Mouse (Mus musculus): ENCODE measurements around the gene Iqgap2. TPM values are rescaled to one million over a fixed set of nuclear protein-coding genes. Genes with fewer than 3 reads are reported as not detected.

Gene Iqgap2
- polyA plus RNA-seq, 1 experiment = 5.7 TPM

DNA sequence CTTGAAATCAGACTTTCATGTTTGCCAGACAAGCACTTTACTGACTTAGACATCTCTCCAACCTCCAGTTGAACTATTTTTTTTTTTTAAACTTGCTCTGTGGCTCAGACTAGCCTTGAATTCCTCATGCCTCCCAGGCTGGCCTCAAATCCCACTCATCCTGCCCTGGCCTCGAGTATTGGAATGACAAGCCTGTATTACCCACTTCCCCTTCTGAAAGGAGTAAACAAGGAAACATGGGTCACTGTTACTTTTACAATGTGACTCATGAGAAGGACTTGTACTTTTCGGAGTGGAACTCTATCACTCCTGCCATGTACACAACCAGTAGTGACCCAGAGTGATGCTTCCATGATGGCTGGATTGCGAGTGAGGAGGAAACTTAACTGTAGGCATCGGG, 3.6 kb downstream of the Iqgap2 start:
- DNase-seq (ENCODE audit: extremely low spot score in 1 of 2, low spot score in 1 of 2) = no peak

GRCm38 (mm10) chr13:95887375-95887774, 4.3 kb downstream of the Iqgap2 start:
- DNase-seq (ENCODE audit: extremely low spot score in 1 of 2, low spot score in 1 of 2) = no peak

DNA sequence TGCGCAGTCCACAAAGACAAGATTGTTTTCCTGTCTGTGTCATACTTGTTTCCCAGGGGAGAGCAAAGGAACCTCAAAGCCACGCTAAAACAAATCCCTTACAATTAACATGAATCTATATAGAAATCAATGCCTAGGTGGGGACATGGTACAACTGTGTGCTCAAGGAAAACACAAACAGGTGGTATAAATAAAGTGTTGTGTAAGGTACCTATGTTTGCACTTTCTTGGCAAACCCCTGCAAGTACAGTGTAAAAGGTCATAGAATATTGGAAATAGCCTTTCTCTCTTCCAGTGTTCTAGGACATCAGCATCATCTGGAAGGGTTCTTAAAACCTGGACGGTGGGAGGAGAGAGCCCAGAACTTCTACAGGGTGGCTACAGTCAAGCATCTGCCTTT, 7.3 kb downstream of the Iqgap2 start:
- no peak for DNase-seq (ENCODE audit: extremely low spot score in 1 of 2, low spot score in 1 of 2)

GRCm38 (mm10) chr13:95882001-95882400, 9.7 kb downstream of the Iqgap2 start:
- no peak for DNase-seq (ENCODE audit: extremely low spot score in 1 of 2, low spot score in 1 of 2)

GRCm38 (mm10) chr13:95881427-95881826, 10.3 kb downstream of the Iqgap2 start:
- DNase-seq (ENCODE audit: extremely low spot score in 1 of 2, low spot score in 1 of 2) = no peak

- no peak for DNase-seq (ENCODE audit: extremely low spot score in 1 of 2, low spot score in 1 of 2)
Measured at GRCm38 (mm10) chr13:95880633-95881032, 11.1 kb downstream of the Iqgap2 start.

- peak in 1 of 2 experiments; percentile 40 for DNase-seq (ENCODE audit: extremely low spot score in 1 of 2, low spot score in 1 of 2)
Measured at GRCm38 (mm10) chr13:95871993-95872392, 19.7 kb downstream of the Iqgap2 start.

DNA sequence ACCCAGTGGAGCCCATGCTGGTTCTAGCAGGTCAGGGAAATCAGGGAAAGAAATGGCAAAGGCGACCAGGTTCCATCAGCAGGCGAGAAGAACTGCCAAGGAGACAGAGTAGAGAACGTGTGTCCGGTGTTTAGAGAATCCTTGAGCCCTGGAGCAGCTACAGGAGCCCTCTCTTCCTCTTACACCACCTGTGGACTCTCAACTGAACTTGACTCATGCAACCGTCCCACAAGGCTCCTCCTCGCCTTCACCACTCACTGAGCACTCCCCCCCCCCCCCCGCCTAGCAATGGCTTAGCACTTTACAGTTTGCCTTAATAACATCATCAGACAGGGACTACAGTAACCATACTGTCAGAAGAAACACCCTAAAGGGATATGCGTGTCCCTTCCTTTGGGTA, 21.1 kb downstream of the Iqgap2 start:
- DNase-seq (ENCODE audit: extremely low spot score in 1 of 2, low spot score in 1 of 2) = no peak

- no peak for DNase-seq (ENCODE audit: extremely low spot score in 1 of 2, low spot score in 1 of 2)
Measured at GRCm38 (mm10) chr13:95868896-95869540, 22.7 kb downstream of the Iqgap2 start.

- no peak for DNase-seq (ENCODE audit: extremely low spot score in 1 of 2, low spot score in 1 of 2)
Measured at GRCm38 (mm10) chr13:95862201-95862600, 29.5 kb downstream of the Iqgap2 start.

DNA sequence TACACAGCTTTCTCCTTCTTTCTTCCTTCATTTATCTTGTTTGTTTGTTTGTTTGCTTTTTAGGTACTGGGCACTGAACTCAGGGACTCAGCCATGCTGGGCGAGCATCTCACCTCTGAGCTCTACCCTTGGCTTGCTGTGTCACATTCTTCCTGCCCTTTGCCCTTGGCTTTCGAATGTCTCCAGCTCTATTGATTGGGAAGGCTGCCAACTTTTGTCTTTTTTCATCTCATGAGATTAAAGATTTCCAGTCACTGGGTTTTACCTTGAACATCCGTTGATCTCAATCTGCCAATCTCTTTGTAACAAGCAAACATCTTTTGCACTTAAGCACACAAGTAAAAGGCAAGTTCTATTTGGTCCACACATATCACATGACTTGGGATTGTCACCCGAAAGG, 32.5 kb downstream of the Iqgap2 start:
- DNase-seq (ENCODE audit: extremely low spot score in 1 of 2, low spot score in 1 of 2) = no peak

DNA sequence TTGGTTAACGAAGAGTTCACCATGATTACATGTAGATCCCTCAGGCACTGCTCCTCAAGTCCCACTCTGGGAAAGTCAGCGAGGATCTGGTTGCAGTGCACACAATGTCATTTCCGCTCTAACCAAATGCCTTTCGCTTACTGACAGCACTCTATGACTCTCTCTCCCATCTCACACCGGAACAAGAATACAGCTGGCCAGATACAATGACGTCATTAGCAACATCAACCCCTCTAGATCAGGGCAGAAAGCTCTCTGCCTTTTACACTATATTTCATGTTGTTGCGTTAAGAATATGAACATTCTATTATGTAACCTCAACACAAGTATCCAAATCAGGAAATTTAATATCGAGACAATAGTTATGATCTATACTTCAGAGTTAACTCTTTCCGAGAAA, 32.9 kb downstream of the Iqgap2 start:
- no peak for DNase-seq (ENCODE audit: extremely low spot score in 1 of 2, low spot score in 1 of 2)

GRCm38 (mm10) chr13:95855537-95855936, 36.2 kb downstream of the Iqgap2 start:
- no peak for DNase-seq (ENCODE audit: extremely low spot score in 1 of 2, low spot score in 1 of 2)

DNA sequence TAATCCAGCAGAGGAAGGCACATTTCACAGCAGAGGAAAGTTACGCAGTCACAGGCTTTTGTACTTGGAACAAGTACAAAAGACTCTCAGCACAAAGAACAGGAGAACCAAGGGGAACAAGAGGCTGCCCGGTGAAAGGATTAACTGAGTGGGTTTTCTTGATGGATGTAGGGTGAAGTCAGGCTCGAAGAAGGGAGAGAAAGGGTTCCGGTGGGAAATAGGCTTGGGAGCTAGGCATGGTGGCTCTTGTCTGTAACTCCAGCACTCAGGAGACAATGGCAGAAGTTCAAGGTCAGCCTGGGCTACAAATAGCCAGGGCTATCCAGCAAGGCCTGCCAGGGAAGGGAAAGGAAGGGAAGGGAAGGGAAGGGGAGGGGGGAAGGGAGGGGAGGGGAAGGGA, 40.1 kb downstream of the Iqgap2 start:
- no peak for DNase-seq (ENCODE audit: extremely low spot score in 1 of 2, low spot score in 1 of 2)

- no peak for DNase-seq (ENCODE audit: extremely low spot score in 1 of 2, low spot score in 1 of 2)
Measured at GRCm38 (mm10) chr13:95850451-95850850, 41.3 kb downstream of the Iqgap2 start.

DNA sequence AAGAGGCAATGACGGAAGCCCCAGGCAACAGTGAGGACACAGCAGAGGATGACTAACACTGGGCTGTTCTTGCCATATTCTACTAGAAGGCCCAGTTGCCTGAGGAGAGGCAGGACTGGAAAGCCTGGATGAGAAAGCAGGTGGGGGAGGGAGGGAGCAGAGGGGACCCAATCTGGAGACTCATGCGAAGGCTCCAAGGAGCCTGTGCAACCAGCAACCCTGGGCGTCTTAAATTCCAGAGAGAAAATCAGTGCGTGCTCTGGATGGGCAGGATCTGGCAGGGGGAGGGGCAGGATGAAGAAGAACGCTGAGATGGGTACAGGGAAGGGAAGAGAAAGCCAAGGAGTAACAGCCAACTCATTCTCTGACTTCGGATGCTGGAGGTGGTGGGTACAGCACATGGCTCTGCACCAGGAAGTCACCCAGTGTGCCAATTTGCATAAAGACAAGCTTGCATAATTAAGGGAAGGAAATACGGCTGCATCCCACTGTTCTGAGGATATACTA, 42.2 kb downstream of the Iqgap2 start:
- DNase-seq (ENCODE audit: extremely low spot score in 1 of 2, low spot score in 1 of 2) = peak; percentile 29 to 74

DNA sequence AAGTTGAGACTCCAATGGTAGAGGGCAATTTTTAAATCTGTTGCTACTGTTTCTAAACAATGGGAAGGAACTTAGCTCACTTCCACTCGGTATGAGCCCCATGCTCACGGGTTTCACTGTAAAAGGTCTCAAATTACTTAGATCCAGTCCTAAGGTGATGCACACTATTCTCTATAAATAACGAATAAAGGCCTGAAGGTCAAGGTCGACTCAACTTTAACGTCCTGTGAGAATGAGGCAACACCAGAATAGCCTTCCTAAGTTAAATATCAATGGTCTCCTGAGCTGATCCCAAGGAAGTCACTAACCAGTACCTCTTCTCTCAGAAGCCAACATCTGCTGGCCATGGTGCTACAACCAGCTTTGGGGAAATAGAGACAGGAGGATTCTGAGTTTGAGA, 45.4 kb downstream of the Iqgap2 start:
- no peak for DNase-seq (ENCODE audit: extremely low spot score in 1 of 2, low spot score in 1 of 2)

GRCm38 (mm10) chr13:95844950-95845349, 46.8 kb downstream of the Iqgap2 start:
- no peak for DNase-seq (ENCODE audit: extremely low spot score in 1 of 2, low spot score in 1 of 2)

DNA sequence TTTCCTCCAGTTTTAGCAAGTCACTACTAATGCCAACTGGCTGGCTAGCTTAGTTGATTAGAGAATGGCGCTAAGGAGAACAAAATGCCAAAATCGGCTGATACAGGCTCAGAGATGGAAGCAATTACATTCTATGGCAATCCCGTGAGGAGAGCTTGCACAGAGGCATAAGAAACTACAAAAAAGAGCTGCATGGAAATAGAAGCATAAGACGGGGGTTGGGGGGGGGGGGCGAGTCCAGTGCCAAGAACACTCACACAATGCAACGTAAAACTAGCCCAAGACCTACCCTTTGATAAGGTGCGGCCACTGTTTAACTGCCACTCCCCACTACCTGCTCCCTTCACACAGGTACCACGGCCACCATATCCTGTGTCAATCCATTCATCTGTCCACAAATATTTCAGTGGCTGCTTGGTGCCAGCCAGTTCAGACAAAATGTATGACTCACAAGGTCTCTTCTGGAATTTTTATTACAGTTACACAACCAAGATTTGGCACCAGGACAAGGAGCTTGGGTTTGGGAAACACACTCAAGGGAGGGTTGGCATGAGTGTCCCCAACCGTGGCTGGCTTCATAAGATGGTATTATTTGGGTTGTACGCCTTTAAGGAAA, 48.2 kb downstream of the Iqgap2 start:
- DNase-seq (ENCODE audit: extremely low spot score in 1 of 2, low spot score in 1 of 2) = peak in 1 of 2 experiments; percentile 65

DNA sequence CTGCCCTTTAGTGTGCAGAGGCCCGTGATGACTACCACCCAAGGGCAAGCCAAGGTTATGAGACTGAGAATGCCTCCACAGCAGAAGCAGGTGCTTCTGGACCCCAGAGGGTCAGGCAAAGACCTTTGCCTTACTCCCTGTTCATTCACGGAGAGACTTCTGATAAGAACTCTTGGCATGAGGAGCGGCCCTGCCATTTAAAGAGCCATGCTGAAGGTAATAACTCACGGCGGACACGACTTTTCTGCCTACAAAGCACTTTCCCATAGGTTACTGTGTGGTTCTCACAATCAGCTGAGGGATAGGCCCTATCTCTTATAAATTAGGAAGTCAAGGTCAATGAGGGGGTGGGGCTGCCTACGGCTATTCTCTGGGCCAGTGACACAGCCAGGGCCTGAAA, 48.9 kb downstream of the Iqgap2 start:
- no peak for DNase-seq (ENCODE audit: extremely low spot score in 1 of 2, low spot score in 1 of 2)

GRCm38 (mm10) chr13:95841946-95842345, 49.8 kb downstream of the Iqgap2 start:
- no peak for DNase-seq (ENCODE audit: extremely low spot score in 1 of 2, low spot score in 1 of 2)

- DNase-seq (ENCODE audit: extremely low spot score in 1 of 2, low spot score in 1 of 2) = no peak
Measured at GRCm38 (mm10) chr13:95836944-95837343, 54.8 kb downstream of the Iqgap2 start.
